Mouse (Mus musculus) cerebellum, postnatal 4 days (tissue): ENCODE data around the gene Polm.

ENCODE experiments used
- DNase-seq, 2 experiments: peaks; one replicate each; pipeline ENCODE4 v3.0.0; 2022; ENCODE audit warnings: low spot score in 2 of 2, mixed read lengths in 1 of 2

The Polm gene

GRCm38 (mm10) chr11:5804174-5804573 lies 33.6 kb downstream of the Polm start:
- DNase-seq: no peak

GRCm38 (mm10) chr11:5803551-5803981 lies 34.2 kb downstream of the Polm start, which contains the start of gene Pgam2:
Pgam2 (minus strand) TSS chr11:5803733.
- DNase-seq: no peak

GRCm38 (mm10) chr11:5802457-5803217 lies 35.2 kb downstream of the Polm start:
- no peak for DNase-seq

- no peak for DNase-seq
These were observed 35.8 kb downstream of the Polm start for GRCm38 (mm10) chr11:5802005-5802404.

- DNase-seq: no peak
These were observed 36.3 kb downstream of the Polm start for GRCm38 (mm10) chr11:5801511-5801910.

- DNase-seq: no peak
These were observed 38.0 kb downstream of the Polm start for GRCm38 (mm10) chr11:5799621-5800490.

- DNase-seq: no peak
These were observed 39.9 kb downstream of the Polm start for GRCm38 (mm10) chr11:5797928-5798327.

GRCm38 (mm10) chr11:5797371-5797770 lies 40.4 kb downstream of the Polm start:
- DNase-seq: no peak

- no peak for DNase-seq
These were observed 40.9 kb downstream of the Polm start for GRCm38 (mm10) chr11:5796939-5797338.

GRCm38 (mm10) chr11:5795706-5796105 lies 42.1 kb downstream of the Polm start:
- peak in 1 of 2 experiments; percentile 10 for DNase-seq

- peak in 1 of 2 experiments; percentile 19 for DNase-seq
These were observed 42.5 kb downstream of the Polm start for GRCm38 (mm10) chr11:5795290-5795689.

GRCm38 (mm10) chr11:5790431-5790830 lies 47.4 kb downstream of the Polm start:
- DNase-seq: no peak

- no peak for DNase-seq
These were observed 48.0 kb downstream of the Polm start for GRCm38 (mm10) chr11:5789754-5790333.

GRCm38 (mm10) chr11:5789071-5789753 lies 48.6 kb downstream of the Polm start:
- no peak for DNase-seq

GRCm38 (mm10) chr11:5788056-5789014 lies 49.5 kb downstream of the Polm start, which contains the start of gene Dbnl:
Dbnl (plus strand) TSS chr11:5788488.
- DNase-seq: peak; percentile 85 to 93

GRCm38 (mm10) chr11:5787671-5788055 lies 50.2 kb downstream of the Polm start:
- no peak for DNase-seq

- DNase-seq: no peak
These were observed 52.1 kb downstream of the Polm start for GRCm38 (mm10) chr11:5785732-5786131.

GRCm38 (mm10) chr11:5782199-5782944 lies 55.4 kb downstream of the Polm start:
- no peak for DNase-seq

GRCm38 (mm10) chr11:5780035-5780499 lies 57.7 kb downstream of the Polm start:
- no peak for DNase-seq

- no peak for DNase-seq
These were observed 59.3 kb downstream of the Polm start for GRCm38 (mm10) chr11:5778481-5778880.
